28 mouse cellular contexts compared by ENCODE assay signal in the genomic region with DNA sequence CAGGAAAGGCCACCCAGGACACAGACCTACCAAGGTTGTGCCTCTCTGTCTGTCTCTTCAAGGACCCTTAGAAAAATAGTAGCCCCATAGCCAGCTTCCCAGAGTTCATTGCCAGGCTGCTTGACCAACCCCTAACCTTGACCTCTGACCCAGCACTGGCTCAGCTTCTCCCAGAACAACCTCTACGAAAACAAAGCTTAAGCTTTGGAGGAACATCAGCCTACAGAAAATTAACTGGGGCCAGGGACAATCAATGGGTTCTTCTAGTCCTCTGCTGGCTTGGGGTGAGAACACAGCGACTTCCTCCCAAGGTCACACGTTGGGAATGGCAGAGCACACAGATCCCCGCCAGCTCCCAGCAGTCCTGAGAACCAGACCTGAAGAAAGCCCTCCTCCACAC. TPM values are rescaled to one million over a fixed set of nuclear protein-coding genes. Genes with fewer than 3 reads are reported as not detected.
DNase-seq lines count a peak whose midpoint lies in the region; ATAC-seq and TF ChIP-seq lines count a peak whose summit lies in the region.
"Had no signal": no experiment of that assay in that cellular context is flagged by ENCODE, and none has a peak within 500 bp of the region (broad histone marks: within the 10 kb centered on the region; RNA-seq: fewer than 3 reads in every experiment).

No protein-coding gene starts in this region.

- H3K4me2 ChIP-seq in intestine, embryonic 15.5 days (replicated peaks): no peak overlapping the region
- no peak overlapping the region for H3K4me2 ChIP-seq in intestine, embryonic 16.5 days (ENCODE audit: low read depth, low read length)
- no peak overlapping the region for H3K4me2 ChIP-seq in stomach, embryonic 15.5 days
- H3K4me2 ChIP-seq in stomach, postnatal 0 days (replicated peaks; ENCODE audit: low read depth): no peak overlapping the region
- H3K4me2 ChIP-seq: embryonic facial prominence, embryonic 13.5 days; embryonic facial prominence, embryonic 15.5 days; forebrain, embryonic 12.5 days had no signal

- ATAC-seq in intestine, embryonic 15.5 days: 0 out of 2 replicates have a peak, but pooled peaks have one; percentile 34
- no peak for ATAC-seq in intestine, embryonic 16.5 days
- 0 out of 2 replicates have a peak, but pooled peaks have one; percentile 37 for ATAC-seq in stomach, embryonic 15.5 days (ENCODE audit: insufficient read depth, low FRiP score, low read depth)
- ATAC-seq in stomach, postnatal 0 days (ENCODE audit: low FRiP score, low TSS enrichment): no peak
- ATAC-seq: forebrain, embryonic 14.5 days; forebrain, embryonic 16.5 days had no signal

- H3K9me3 ChIP-seq in intestine, embryonic 15.5 days: no peaks in the 10 kb centered on the region
- H3K9me3 ChIP-seq in intestine, embryonic 16.5 days (ENCODE audit: control insufficient read depth, low read length): no peaks in the 10 kb centered on the region
- H3K9me3 ChIP-seq in stomach, embryonic 15.5 days: no peaks in the 10 kb centered on the region
- no peaks in the 10 kb centered on the region for H3K9me3 ChIP-seq in stomach, postnatal 0 days (ENCODE audit: control insufficient read depth, low read length)
- H3K9me3 ChIP-seq: embryonic facial prominence, embryonic 13.5 days; embryonic facial prominence, embryonic 15.5 days; forebrain, embryonic 10.5 days; forebrain, embryonic 12.5 days had no signal

- no peak overlapping the region for H3K9ac ChIP-seq in intestine, embryonic 15.5 days
- no peak overlapping the region for H3K9ac ChIP-seq in intestine, embryonic 16.5 days (ENCODE audit: low read depth, low read length)
- no peak overlapping the region for H3K9ac ChIP-seq in stomach, embryonic 15.5 days
- H3K9ac ChIP-seq in stomach, postnatal 0 days (ENCODE audit: low read length): no peak overlapping the region
- H3K9ac ChIP-seq: embryonic facial prominence, embryonic 13.5 days; embryonic facial prominence, embryonic 15.5 days; forebrain, embryonic 12.5 days had no signal

- H3K4me1 ChIP-seq in intestine, embryonic 15.5 days (replicated peaks): no peaks in the 10 kb centered on the region
- no peaks in the 10 kb centered on the region for H3K4me1 ChIP-seq in intestine, embryonic 16.5 days (ENCODE audit: control insufficient read depth, insufficient read depth, low read length)
- H3K4me1 ChIP-seq in stomach, embryonic 15.5 days: no peaks in the 10 kb centered on the region
- no peaks in the 10 kb centered on the region for H3K4me1 ChIP-seq in stomach, postnatal 0 days (replicated peaks; ENCODE audit: control insufficient read depth, insufficient read depth)
- H3K4me1 ChIP-seq: embryonic facial prominence, embryonic 13.5 days; embryonic facial prominence, embryonic 15.5 days had no signal

- H3K36me3 ChIP-seq in intestine, embryonic 15.5 days: no peaks in the 10 kb centered on the region
- H3K36me3 ChIP-seq in intestine, embryonic 16.5 days (ENCODE audit: control insufficient read depth, insufficient read depth, low read length): no peaks in the 10 kb centered on the region
- no peaks in the 10 kb centered on the region for H3K36me3 ChIP-seq in stomach, embryonic 15.5 days
- no peaks in the 10 kb centered on the region for H3K36me3 ChIP-seq in stomach, postnatal 0 days (ENCODE audit: control insufficient read depth, insufficient read depth, low read length)
- H3K36me3 ChIP-seq: embryonic facial prominence, embryonic 13.5 days; embryonic facial prominence, embryonic 15.5 days; forebrain, embryonic 10.5 days; forebrain, embryonic 12.5 days had no signal

- H3K4me3 ChIP-seq in intestine, embryonic 15.5 days (replicated peaks): no peak overlapping the region
- no peak overlapping the region for H3K4me3 ChIP-seq in intestine, embryonic 16.5 days (ENCODE audit: low read length)
- H3K4me3 ChIP-seq in stomach, embryonic 15.5 days (replicated peaks): no peak overlapping the region
- no peak overlapping the region for H3K4me3 ChIP-seq in stomach, postnatal 0 days (ENCODE audit: low read depth, low read length)
- H3K4me3 ChIP-seq in gastrocnemius, adult 2 months: no peak overlapping the region
- H3K4me3 ChIP-seq: embryonic facial prominence, embryonic 13.5 days; embryonic facial prominence, embryonic 15.5 days; erythroblast, embryonic 14.5 days; forebrain, embryonic 10.5 days; forebrain, embryonic 12.5 days had no signal

- H3K27me3 ChIP-seq in intestine, embryonic 15.5 days (replicated peaks): no peaks in the 10 kb centered on the region
- H3K27me3 ChIP-seq in intestine, embryonic 16.5 days (replicated peaks; ENCODE audit: control insufficient read depth, insufficient read depth, low read length): no peaks in the 10 kb centered on the region
- H3K27me3 ChIP-seq in stomach, embryonic 15.5 days (replicated peaks): no peaks in the 10 kb centered on the region
- no peaks in the 10 kb centered on the region for H3K27me3 ChIP-seq in stomach, postnatal 0 days (ENCODE audit: control insufficient read depth, insufficient read depth, low read length)
- H3K27me3 ChIP-seq: embryonic facial prominence, embryonic 13.5 days; embryonic facial prominence, embryonic 15.5 days; forebrain, embryonic 12.5 days had no signal

- intact Hi-C loops in gastrocnemius, adult 2 months (cut with DNase I): no loop called here

- no peak for TF ChIP-seq EP300 in stomach, postnatal 0 days (optimal IDR thresholded peaks at IDR 0.05)

- no peak for TF ChIP-seq CTCF in stomach, postnatal 0 days (IDR thresholded peaks at IDR 0.05; ENCODE audit: low read depth)
- TF ChIP-seq CTCF in gastrocnemius, adult 2 months (IDR thresholded peaks at IDR 0.05): no peak

- DNase-seq in adrenal gland, adult 2 months: peak; percentile 49
- DNase-seq in adrenal gland, postnatal 4 days (ENCODE audit: low spot score in 2 of 2): no peak
- DNase-seq in stomach, postnatal 0 days (ENCODE audit: low spot score): no peak
- peak; percentile 48 for DNase-seq in testis, postnatal 14 days (ENCODE audit: low spot score)
- no peak for DNase-seq in gastrocnemius, adult 2 months
- DNase-seq: adrenal gland, adult 8-10 months; adrenal gland, postnatal 14 days; cerebellum, adult 11 months; cerebellum, adult 18-20 months; cerebellum, adult 8-10 months; cerebellum, adult 9-11 months; cerebellum, postnatal 14 days; cerebellum, postnatal 36 days; embryo, embryonic 11 days had no signal

- 56% methylated on average over 4 of the region's 4 CpGs for WGBS in intestine, embryonic 15.5 days
- 49% methylated on average over 4 of the region's 4 CpGs for WGBS in intestine, embryonic 16.5 days
- 56% methylated on average over 4 of the region's 4 CpGs for WGBS in stomach, embryonic 15.5 days
- 53% methylated on average over 4 of the region's 4 CpGs for WGBS in stomach, postnatal 0 days

- no peak overlapping the region for H3K27ac ChIP-seq in intestine, embryonic 15.5 days
- H3K27ac ChIP-seq in intestine, embryonic 16.5 days (ENCODE audit: low read length): no peak overlapping the region
- no peak overlapping the region for H3K27ac ChIP-seq in stomach, embryonic 15.5 days
- H3K27ac ChIP-seq in stomach, postnatal 0 days (replicated peaks): no peak overlapping the region
- no peak overlapping the region for H3K27ac ChIP-seq in gastrocnemius, adult 2 months
- H3K27ac ChIP-seq: embryonic facial prominence, embryonic 13.5 days; embryonic facial prominence, embryonic 15.5 days; forebrain, embryonic 10.5 days; forebrain, embryonic 12.5 days had no signal

RNA-seq across cellular contexts. Expression of a gene that starts 0.9 kb away (rescaled TPM):
- 1 to 10 TPM in 1 of 2 experiments, under 1 TPM in 1; 0.55 to 1.1 TPM for total RNA-seq in adrenal gland, adult 2 months (2021)
- polyA plus RNA-seq in adrenal gland, adult 2 months (2012; rRNA removed): 0.57 and 0.71 TPM in 2 replicates
- 1 to 10 TPM; 2.1 to 2.3 TPM for total RNA-seq in adrenal gland, postnatal 4 days (2021)
- polyA plus RNA-seq in intestine, embryonic 15.5 days (2015; fragmentation: Nextera tagmentation; extraction: Ambion mirVana): 0.73 and 0.94 TPM in 2 replicates
- 0.49 and 0.65 TPM in 2 replicates for polyA plus RNA-seq in intestine, embryonic 16.5 days (2015; fragmentation: Nextera tagmentation; extraction: Ambion mirVana)
- polyA plus RNA-seq in stomach, embryonic 15.5 days (2015; fragmentation: Nextera tagmentation; extraction: Ambion mirVana): 0.59 and 1.1 TPM in 2 replicates
- 0.69 and 1.1 TPM in 2 replicates for polyA plus RNA-seq in stomach, postnatal 0 days (2015; fragmentation: Nextera tagmentation; extraction: Ambion mirVana)
- total RNA-seq in gastrocnemius, adult 2 months (2021): under 1 TPM; 0.08 to 0.66 TPM
- total RNA-seq: MEL had no signal
- polyA plus RNA-seq: erythroblast, embryonic 14.5 days had no signal

RNA-seq across cellular contexts. Expression of a gene that starts 4.8 kb away (rescaled TPM):
- total RNA-seq in adrenal gland, adult 2 months (2021): under 1 TPM; 0.59 to 0.95 TPM
- polyA plus RNA-seq in adrenal gland, adult 2 months (2012; rRNA removed): 0.28 and 0.45 TPM in 2 replicates
- total RNA-seq in adrenal gland, postnatal 4 days (2021): not detected
- 0.37 TPM in 1 of 2 replicates, not detected in the other for polyA plus RNA-seq in intestine, embryonic 15.5 days (2015; fragmentation: Nextera tagmentation; extraction: Ambion mirVana)
- polyA plus RNA-seq in intestine, embryonic 16.5 days (2015; fragmentation: Nextera tagmentation; extraction: Ambion mirVana): not detected in 2 replicates
- polyA plus RNA-seq in stomach, embryonic 15.5 days (2015; fragmentation: Nextera tagmentation; extraction: Ambion mirVana): 0.23 and 0.48 TPM in 2 replicates
- polyA plus RNA-seq in stomach, postnatal 0 days (2015; fragmentation: Nextera tagmentation; extraction: Ambion mirVana): 0.19 TPM in 1 of 2 replicates, not detected in the other
- not detected for total RNA-seq in gastrocnemius, adult 2 months (2021)
- total RNA-seq: adrenal gland, postnatal 14 days; common myeloid progenitor, adult 5-6 weeks; MEL had no signal
- polyA plus RNA-seq: C2C12; embryonic facial prominence, embryonic 11.5 days; erythroblast, embryonic 14.5 days; forebrain, embryonic 10.5 days; forebrain, embryonic 12.5 days had no signal

RNA-seq across cellular contexts. Expression of a gene that starts 26.2 kb away (rescaled TPM):
- 10 to 100 TPM in 1 of 2 experiments, 1 to 10 TPM in 1; 9.6 to 10.5 TPM for total RNA-seq in adrenal gland, adult 2 months (2021)
- 12.3 and 13.0 TPM in 2 replicates for polyA plus RNA-seq in adrenal gland, adult 2 months (2012; rRNA removed)
- 10 to 100 TPM; 15.9 to 16.7 TPM for total RNA-seq in adrenal gland, postnatal 4 days (2021)
- polyA plus RNA-seq in intestine, embryonic 15.5 days (2015; fragmentation: Nextera tagmentation; extraction: Ambion mirVana): 5.7 and 5.9 TPM in 2 replicates
- polyA plus RNA-seq in intestine, embryonic 16.5 days (2015; fragmentation: Nextera tagmentation; extraction: Ambion mirVana): 4.5 and 5.2 TPM in 2 replicates
- polyA plus RNA-seq in stomach, embryonic 15.5 days (2015; fragmentation: Nextera tagmentation; extraction: Ambion mirVana): 6.2 and 7.2 TPM in 2 replicates
- polyA plus RNA-seq in stomach, postnatal 0 days (2015; fragmentation: Nextera tagmentation; extraction: Ambion mirVana): 2.5 TPM in 2 replicates
- 1 to 10 TPM; 3.3 to 4.4 TPM for total RNA-seq in gastrocnemius, adult 2 months (2021)

RNA-seq across cellular contexts. Expression of a gene that starts 26.6 kb away (rescaled TPM):
- total RNA-seq in adrenal gland, adult 2 months (2021): 10 to 100 TPM; 13.1 to 16.7 TPM
- 19.6 and 23.8 TPM in 2 replicates for polyA plus RNA-seq in adrenal gland, adult 2 months (2012; rRNA removed)
- 10 to 100 TPM; 25.2 to 28.5 TPM for total RNA-seq in adrenal gland, postnatal 4 days (2021)
- 40.1 and 41.2 TPM in 2 replicates for polyA plus RNA-seq in intestine, embryonic 15.5 days (2015; fragmentation: Nextera tagmentation; extraction: Ambion mirVana)
- 43.4 and 45.8 TPM in 2 replicates for polyA plus RNA-seq in intestine, embryonic 16.5 days (2015; fragmentation: Nextera tagmentation; extraction: Ambion mirVana)
- 36.1 and 38.5 TPM in 2 replicates for polyA plus RNA-seq in stomach, embryonic 15.5 days (2015; fragmentation: Nextera tagmentation; extraction: Ambion mirVana)
- 21.5 and 24.6 TPM in 2 replicates for polyA plus RNA-seq in stomach, postnatal 0 days (2015; fragmentation: Nextera tagmentation; extraction: Ambion mirVana)
- total RNA-seq in gastrocnemius, adult 2 months (2021): 1 to 10 TPM; 5.8 to 7.1 TPM

RNA-seq across cellular contexts. Expression of a gene that starts 46.5 kb away (rescaled TPM):
- total RNA-seq in adrenal gland, adult 2 months (2021): 1 to 10 TPM; 5.5 to 7.7 TPM
- 14.1 and 16.4 TPM in 2 replicates for polyA plus RNA-seq in adrenal gland, adult 2 months (2012; rRNA removed)
- 10 to 100 TPM; 25.3 to 30.8 TPM for total RNA-seq in adrenal gland, postnatal 4 days (2021)
- 13.8 and 14.8 TPM in 2 replicates for polyA plus RNA-seq in intestine, embryonic 15.5 days (2015; fragmentation: Nextera tagmentation; extraction: Ambion mirVana)
- polyA plus RNA-seq in intestine, embryonic 16.5 days (2015; fragmentation: Nextera tagmentation; extraction: Ambion mirVana): 7.9 and 8.3 TPM in 2 replicates
- 17.0 and 20.0 TPM in 2 replicates for polyA plus RNA-seq in stomach, embryonic 15.5 days (2015; fragmentation: Nextera tagmentation; extraction: Ambion mirVana)
- 19.0 and 21.7 TPM in 2 replicates for polyA plus RNA-seq in stomach, postnatal 0 days (2015; fragmentation: Nextera tagmentation; extraction: Ambion mirVana)
- 10 to 100 TPM; 13.8 to 17.0 TPM for total RNA-seq in gastrocnemius, adult 2 months (2021)
- total RNA-seq: MEL had no signal

Comparison
In these comparisons a context has a peak if more than half of its experiments do, and no peak if none do; other contexts are left out.
1. DNase-seq: peak in adrenal gland, adult 2 months (single experiment) and testis, postnatal 14 days (single experiment); none in adrenal gland, postnatal 4 days (0 of 2), stomach, postnatal 0 days (single experiment) and gastrocnemius, adult 2 months (single experiment).
2. ATAC-seq: peak in intestine, embryonic 15.5 days (single experiment) and stomach, embryonic 15.5 days (single experiment); none in intestine, embryonic 16.5 days (single experiment) and stomach, postnatal 0 days (single experiment).